Mouse (Mus musculus): ENCODE data around the gene Stard3nl. TPM values are rescaled to one million over a fixed set of nuclear protein-coding genes. Genes with fewer than 3 reads are reported as not detected.
"Not testable (repeated sequence)": the region's sequence is repeated elsewhere in the genome, so short reads cannot be mapped to it uniquely, and the experiment has no call there.

Stard3nl gene
- polyA plus RNA-seq, 1 experiment from 2014 or later, result 94.8 TPM

DNA sequence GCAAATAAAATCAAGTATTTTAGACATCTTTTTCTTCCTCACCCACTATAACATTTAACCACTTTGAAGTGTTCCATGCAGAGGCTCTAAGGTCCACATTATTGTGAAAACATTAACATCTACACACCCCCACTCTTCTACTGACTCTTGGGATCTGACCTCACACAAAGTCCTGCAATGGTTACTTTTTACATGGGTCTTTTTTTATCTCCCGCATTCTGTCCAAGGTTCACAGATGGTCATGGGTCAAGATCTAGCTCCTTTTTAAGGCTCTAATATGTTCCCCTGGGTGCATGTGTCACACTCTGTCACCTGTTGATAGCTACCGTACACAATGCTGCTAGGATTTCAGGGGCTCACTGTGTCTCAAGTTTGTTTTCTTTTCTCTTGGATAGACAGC, 28.7 kb downstream of the Stard3nl start:
- no peaks in the 10 kb centered on the region for H3K9me3 ChIP-seq (ENCODE audit: control insufficient read depth, low read length)
- H3K4me1 ChIP-seq (ENCODE audit: control insufficient read depth, insufficient read depth, low read length), result peaks cover 2% of the 10 kb centered on the region; the same call in 1 of the 2 replicates
- no peaks in the 10 kb centered on the region for H3K27me3 ChIP-seq (replicated peaks; ENCODE audit: control insufficient read depth, insufficient read depth, low read length)
- no peak for ATAC-seq
- H3K36me3 ChIP-seq (ENCODE audit: control insufficient read depth, insufficient read depth, low read length), result peaks cover 6% of the 10 kb centered on the region; the same call in 1 of the 2 replicates
- H3K27ac ChIP-seq (ENCODE audit: low read length), result no peak overlapping the region
- no peak overlapping the region for H3K9ac ChIP-seq (ENCODE audit: low read depth, low read length)
- no peak overlapping the region for H3K4me3 ChIP-seq (ENCODE audit: low read length)
- H3K4me2 ChIP-seq (ENCODE audit: low read depth, low read length), result no peak overlapping the region
- WGBS, result 82% methylated on average over 2 of the region's 2 CpGs

DNA sequence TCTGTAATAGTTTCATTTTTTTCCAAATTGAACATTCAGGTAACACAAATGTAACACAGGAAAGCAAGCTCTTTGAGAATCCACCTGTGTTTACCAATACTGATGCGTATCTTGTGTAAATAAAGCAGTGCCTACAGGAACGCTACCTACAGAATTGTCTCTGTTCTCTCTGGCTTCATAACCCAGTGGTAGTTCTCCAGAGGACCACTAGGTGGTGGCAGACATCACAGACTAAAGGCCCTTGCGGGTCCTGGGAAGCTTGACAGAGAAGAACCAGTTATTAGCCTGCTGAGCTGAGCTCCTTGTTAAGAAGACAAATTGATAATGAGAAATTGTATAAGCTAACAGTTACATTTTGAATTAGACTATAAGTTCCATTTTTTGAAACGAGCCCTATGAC, 30.0 kb downstream of the Stard3nl start:
- no peak overlapping the region for H3K4me2 ChIP-seq (ENCODE audit: low read depth, low read length)
- 0 out of 2 replicates have a peak, but pooled peaks cover 2% of the 10 kb centered on the region for H3K36me3 ChIP-seq (ENCODE audit: control insufficient read depth, insufficient read depth, low read length)
- peak; percentile 45 for ATAC-seq
- WGBS, result 28% methylated on average over 4 of the region's 4 CpGs
- no peak overlapping the region for H3K9ac ChIP-seq (ENCODE audit: low read depth, low read length)
- peaks cover 2% of the 10 kb centered on the region; the same call in 1 of the 2 replicates for H3K4me1 ChIP-seq (ENCODE audit: control insufficient read depth, insufficient read depth, low read length)
- no peak overlapping the region for H3K27ac ChIP-seq (ENCODE audit: low read length)
- no peaks in the 10 kb centered on the region for H3K27me3 ChIP-seq (replicated peaks; ENCODE audit: control insufficient read depth, insufficient read depth, low read length)
- H3K9me3 ChIP-seq (ENCODE audit: control insufficient read depth, low read length), result no peaks in the 10 kb centered on the region
- H3K4me3 ChIP-seq (ENCODE audit: low read length), result no peak overlapping the region

DNA sequence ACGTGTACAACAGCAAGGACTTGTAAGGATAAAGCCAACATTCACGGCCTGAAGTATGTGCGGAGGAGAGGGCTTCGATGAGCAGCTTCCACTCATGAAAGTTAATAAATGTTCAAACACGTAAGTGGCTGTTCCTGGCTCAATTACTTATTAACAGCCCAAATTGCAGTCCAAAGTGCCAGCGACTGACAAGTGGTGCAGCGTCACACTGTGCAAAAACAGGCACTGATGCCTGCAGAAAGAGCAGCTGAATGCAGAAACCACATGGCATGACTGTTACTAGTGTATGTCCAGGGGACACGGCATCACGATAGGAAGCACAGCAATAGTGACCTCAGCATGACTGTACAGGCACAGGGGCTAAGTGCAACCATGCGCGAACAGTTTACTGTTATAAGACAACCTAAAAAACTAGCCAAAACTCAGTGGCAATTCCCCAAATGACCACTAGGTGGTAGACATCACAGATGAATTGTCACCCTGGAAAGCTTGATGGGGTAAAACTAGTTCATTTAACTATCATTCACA, 31.3 kb downstream of the Stard3nl start:
- Histone ChIP-seq H3K4me1 (ENCODE audit: control insufficient read depth, insufficient read depth, low read length) (peaks cover 2% of the 10 kb centered on the region; the same call in 1 of the 2 replicates), H3K4me3 (ENCODE audit: low read length) (no peak overlapping the region), H3K36me3 (ENCODE audit: control insufficient read depth, insufficient read depth, low read length) (0 out of 2 replicates have a peak, but pooled peaks cover 2% of the 10 kb centered on the region), H3K9ac (ENCODE audit: low read depth, low read length) (no peak overlapping the region), H3K4me2 (ENCODE audit: low read depth, low read length) (no peak overlapping the region; the same call in 1 of the 2 replicates), H3K9me3 (ENCODE audit: control insufficient read depth, low read length) (no peaks in the 10 kb centered on the region), H3K27ac (ENCODE audit: low read length) (no peak overlapping the region), H3K27me3 (replicated peaks; ENCODE audit: control insufficient read depth, insufficient read depth, low read length) (no peaks in the 10 kb centered on the region)
- peak; percentile 88 for ATAC-seq
- 59% methylated on average over 11 of the region's 11 CpGs for WGBS

DNA sequence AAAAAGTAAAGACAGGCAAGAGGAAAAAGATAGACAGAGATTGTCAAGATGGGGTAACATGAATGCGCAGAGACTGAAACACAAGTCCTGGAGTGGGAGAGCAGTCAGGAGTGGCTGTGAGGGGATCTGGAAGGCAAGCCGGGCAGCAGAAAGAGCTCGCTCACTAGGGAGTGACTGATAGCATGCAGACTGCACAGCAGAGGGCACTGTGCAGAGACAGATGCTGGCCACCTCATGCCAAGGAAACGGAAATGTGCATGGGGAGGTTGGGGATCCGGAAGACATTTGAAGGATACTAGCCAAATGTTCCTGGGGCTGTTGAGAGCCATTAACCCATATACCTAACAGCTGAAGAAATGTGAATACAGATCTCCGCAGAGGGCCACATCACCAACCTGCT, 33.2 kb downstream of the Stard3nl start:
- Histone ChIP-seq H3K27me3 (replicated peaks; ENCODE audit: control insufficient read depth, insufficient read depth, low read length) (no peaks in the 10 kb centered on the region), H3K4me3 (ENCODE audit: low read length) (no peak overlapping the region), H3K9me3 (ENCODE audit: control insufficient read depth, low read length) (no peaks in the 10 kb centered on the region), H3K4me1 (ENCODE audit: control insufficient read depth, insufficient read depth, low read length) (peaks cover 2% of the 10 kb centered on the region; the same call in 1 of the 2 replicates), H3K27ac (ENCODE audit: low read length) (no peak overlapping the region), H3K4me2 (ENCODE audit: low read depth, low read length) (no peak overlapping the region), H3K36me3 (ENCODE audit: control insufficient read depth, insufficient read depth, low read length) (0 out of 2 replicates have a peak, but pooled peaks cover 2% of the 10 kb centered on the region), H3K9ac (ENCODE audit: low read depth, low read length) (no peak overlapping the region)
- no peak for ATAC-seq
- WGBS, result 67% methylated on average over 6 of the region's 6 CpGs

DNA sequence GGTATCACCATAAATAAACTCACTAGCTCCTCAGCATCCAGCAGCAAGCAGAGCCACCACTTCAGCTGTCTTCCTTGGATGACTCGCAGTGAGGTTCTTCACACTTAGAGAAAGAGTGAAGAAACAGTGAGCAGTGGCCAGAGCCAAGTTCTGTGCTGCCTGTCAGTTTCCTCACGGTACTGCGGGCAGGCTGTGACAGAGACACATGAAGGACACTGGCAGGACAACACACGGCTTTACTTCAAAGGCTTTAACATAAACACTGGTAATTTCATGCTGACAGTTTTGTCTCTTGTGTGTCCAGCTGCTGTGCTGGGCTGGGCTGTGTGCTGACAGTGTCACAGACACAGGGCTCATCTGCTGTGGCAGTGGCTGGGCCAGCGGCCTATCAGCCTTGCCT, 37.6 kb downstream of the Stard3nl start:
- Histone ChIP-seq H3K9me3 (ENCODE audit: control insufficient read depth, low read length) (no peaks in the 10 kb centered on the region), H3K27me3 (replicated peaks; ENCODE audit: control insufficient read depth, insufficient read depth, low read length) (no peaks in the 10 kb centered on the region), H3K4me3 (ENCODE audit: low read length) (no peak overlapping the region), H3K9ac (ENCODE audit: low read depth, low read length) (no peak overlapping the region), H3K4me1 (ENCODE audit: control insufficient read depth, insufficient read depth, low read length) (no peaks in the 10 kb centered on the region), H3K4me2 (ENCODE audit: low read depth, low read length) (no peak overlapping the region), H3K27ac (ENCODE audit: low read length) (no peak overlapping the region), H3K36me3 (ENCODE audit: control insufficient read depth, insufficient read depth, low read length) (no peaks in the 10 kb centered on the region)
- ATAC-seq, result no peak
- WGBS, result 70% methylated on average over 5 of the region's 5 CpGs

DNA sequence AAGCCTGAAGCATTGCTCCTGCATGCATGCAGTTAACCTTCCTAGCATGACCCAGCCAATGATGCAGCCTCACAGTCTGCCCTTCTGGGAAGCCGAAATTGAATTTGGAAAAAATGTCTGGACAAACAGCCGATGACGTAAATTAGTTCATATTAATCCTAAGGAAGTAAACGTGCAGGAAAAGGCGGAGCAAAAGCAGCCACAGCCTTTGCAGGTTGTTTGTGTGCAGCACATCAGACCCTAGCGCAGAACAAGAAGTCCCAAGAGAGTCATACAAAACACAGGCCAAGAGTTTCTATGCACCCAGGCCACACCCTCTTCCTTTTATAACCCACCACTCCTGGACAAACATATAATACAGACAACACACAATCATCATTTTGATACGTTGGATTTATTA, 38.3 kb downstream of the Stard3nl start:
- no peak for ATAC-seq
- H3K9ac ChIP-seq (ENCODE audit: low read depth, low read length), result no peak overlapping the region
- H3K27me3 ChIP-seq (replicated peaks; ENCODE audit: control insufficient read depth, insufficient read depth, low read length), result no peaks in the 10 kb centered on the region
- no peak overlapping the region for H3K4me3 ChIP-seq (ENCODE audit: low read length)
- H3K4me2 ChIP-seq (ENCODE audit: low read depth, low read length), result no peak overlapping the region
- H3K9me3 ChIP-seq (ENCODE audit: control insufficient read depth, low read length), result no peaks in the 10 kb centered on the region
- no peaks in the 10 kb centered on the region for H3K4me1 ChIP-seq (ENCODE audit: control insufficient read depth, insufficient read depth, low read length)
- no peaks in the 10 kb centered on the region for H3K36me3 ChIP-seq (ENCODE audit: control insufficient read depth, insufficient read depth, low read length)
- WGBS, result 82% methylated on average over 7 of the region's 7 CpGs
- no peak overlapping the region for H3K27ac ChIP-seq (ENCODE audit: low read length)

DNA sequence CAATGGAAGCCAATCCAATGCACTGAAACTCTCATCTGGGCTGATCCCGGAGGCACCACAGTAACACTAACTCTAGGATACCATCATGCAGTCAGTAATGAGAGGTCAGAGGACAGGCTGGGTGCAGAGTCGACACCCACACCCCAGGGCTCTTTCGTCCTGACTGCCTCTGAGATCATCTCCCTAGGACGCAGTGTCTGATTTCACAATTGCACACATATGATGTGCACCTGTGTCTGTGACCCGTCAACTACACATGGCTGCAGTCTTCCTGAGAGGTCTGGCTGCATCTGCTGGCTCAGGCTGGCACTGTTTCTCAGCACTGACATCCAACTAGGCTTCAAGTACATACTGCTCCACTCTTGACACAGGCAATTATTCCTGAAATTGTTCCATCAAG, 38.9 kb downstream of the Stard3nl start:
- H3K27ac ChIP-seq (ENCODE audit: low read length), result no peak overlapping the region
- no peak overlapping the region for H3K4me2 ChIP-seq (ENCODE audit: low read depth, low read length)
- H3K27me3 ChIP-seq (replicated peaks; ENCODE audit: control insufficient read depth, insufficient read depth, low read length), result no peaks in the 10 kb centered on the region
- ATAC-seq, result no peak
- WGBS, result 76% methylated on average over 5 of the region's 5 CpGs
- no peaks in the 10 kb centered on the region for H3K36me3 ChIP-seq (ENCODE audit: control insufficient read depth, insufficient read depth, low read length)
- H3K9me3 ChIP-seq (ENCODE audit: control insufficient read depth, low read length), result no peaks in the 10 kb centered on the region
- H3K9ac ChIP-seq (ENCODE audit: low read depth, low read length), result no peak overlapping the region
- H3K4me1 ChIP-seq (ENCODE audit: control insufficient read depth, insufficient read depth, low read length), result no peaks in the 10 kb centered on the region
- no peak overlapping the region for H3K4me3 ChIP-seq (ENCODE audit: low read length)

DNA sequence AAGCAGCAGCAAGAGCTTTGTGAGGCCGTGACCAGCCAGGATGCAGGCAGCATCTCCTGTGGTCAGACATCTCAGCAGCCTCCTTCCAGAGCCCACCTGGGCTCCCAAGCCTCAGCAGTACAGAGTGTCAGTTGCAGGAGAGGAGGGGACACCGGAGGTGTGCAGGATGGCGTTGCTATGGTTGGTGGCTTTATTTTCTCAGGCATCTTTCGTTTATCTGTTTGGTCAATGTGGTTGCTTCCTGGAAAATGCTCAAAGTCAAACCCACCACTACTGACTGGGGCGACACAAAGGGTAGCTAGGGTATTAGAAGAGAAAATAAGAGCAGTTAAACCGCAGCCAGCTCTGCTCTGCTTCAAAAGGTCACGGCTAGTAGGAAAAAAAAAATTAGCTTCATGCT, 39.5 kb downstream of the Stard3nl start:
- ATAC-seq, result no peak
- H3K4me1 ChIP-seq (ENCODE audit: control insufficient read depth, insufficient read depth, low read length), result no peaks in the 10 kb centered on the region
- no peak overlapping the region for H3K4me3 ChIP-seq (ENCODE audit: low read length)
- WGBS, result 79% methylated on average over 7 of the region's 7 CpGs
- no peak overlapping the region for H3K9ac ChIP-seq (ENCODE audit: low read depth, low read length)
- no peaks in the 10 kb centered on the region for H3K36me3 ChIP-seq (ENCODE audit: control insufficient read depth, insufficient read depth, low read length)
- no peak overlapping the region for H3K4me2 ChIP-seq (ENCODE audit: low read depth, low read length)
- H3K27ac ChIP-seq (ENCODE audit: low read length), result no peak overlapping the region
- no peaks in the 10 kb centered on the region for H3K27me3 ChIP-seq (replicated peaks; ENCODE audit: control insufficient read depth, insufficient read depth, low read length)
- H3K9me3 ChIP-seq (ENCODE audit: control insufficient read depth, low read length), result no peaks in the 10 kb centered on the region

DNA sequence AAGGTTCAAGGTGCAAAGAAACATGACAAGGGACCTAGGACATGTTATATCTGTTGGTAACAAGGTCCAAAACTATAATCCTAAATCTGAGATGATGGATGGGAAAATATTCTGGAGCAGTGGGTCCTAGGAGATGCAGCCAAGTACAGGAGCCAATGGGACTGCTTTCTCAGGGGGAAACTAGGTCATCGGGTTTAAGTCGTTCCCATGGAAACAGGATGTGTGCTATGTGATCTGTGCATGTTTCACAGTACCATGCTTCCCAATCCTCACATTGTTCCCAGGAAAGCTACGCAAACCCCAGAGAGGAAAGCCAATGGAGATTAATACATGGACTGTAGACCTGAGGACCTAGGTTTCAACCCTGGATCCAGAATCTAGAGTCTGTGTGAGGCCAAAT, 42.8 kb downstream of the Stard3nl start:
- no peak for ATAC-seq
- H3K27me3 ChIP-seq (replicated peaks; ENCODE audit: control insufficient read depth, insufficient read depth, low read length), result no peaks in the 10 kb centered on the region
- no peaks in the 10 kb centered on the region for H3K4me1 ChIP-seq (ENCODE audit: control insufficient read depth, insufficient read depth, low read length)
- no peak overlapping the region for H3K9ac ChIP-seq (ENCODE audit: low read depth, low read length)
- H3K4me2 ChIP-seq (ENCODE audit: low read depth, low read length), result no peak overlapping the region
- no peaks in the 10 kb centered on the region for H3K36me3 ChIP-seq (ENCODE audit: control insufficient read depth, insufficient read depth, low read length)
- no peaks in the 10 kb centered on the region for H3K9me3 ChIP-seq (ENCODE audit: control insufficient read depth, low read length)
- no peak overlapping the region for H3K4me3 ChIP-seq (ENCODE audit: low read length)
- H3K27ac ChIP-seq (ENCODE audit: low read length), result no peak overlapping the region
- 83% methylated on average over 3 of the region's 3 CpGs for WGBS

DNA sequence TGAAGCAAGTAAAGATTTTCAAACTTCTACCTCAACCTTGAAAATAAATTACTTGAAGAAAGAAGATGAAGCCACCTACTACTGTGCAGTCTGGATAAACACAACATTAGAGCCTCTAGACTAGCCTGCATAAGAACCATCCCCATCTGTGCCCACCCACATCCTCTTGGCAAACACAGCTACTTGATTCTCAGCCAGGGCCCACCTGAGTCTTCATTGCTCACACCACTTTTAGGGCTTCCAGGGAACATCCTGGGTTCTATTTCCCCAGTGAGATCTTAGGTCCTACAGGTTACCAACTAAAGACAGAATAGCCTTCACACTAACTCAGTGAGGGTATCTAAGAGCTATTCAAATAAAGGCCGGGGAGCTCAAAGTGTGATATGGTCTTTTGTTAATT, 55.2 kb downstream of the Stard3nl start:
- H3K4me2 ChIP-seq (ENCODE audit: low read depth, low read length); H3K9me3 ChIP-seq (ENCODE audit: control insufficient read depth, low read length); H3K4me3 ChIP-seq (ENCODE audit: low read length); H3K27ac ChIP-seq (ENCODE audit: low read length); ATAC-seq; H3K36me3 ChIP-seq (ENCODE audit: control insufficient read depth, insufficient read depth, low read length); H3K27me3 ChIP-seq (replicated peaks; ENCODE audit: control insufficient read depth, insufficient read depth, low read length); H3K4me1 ChIP-seq (ENCODE audit: control insufficient read depth, insufficient read depth, low read length); H3K9ac ChIP-seq (ENCODE audit: low read depth, low read length): not testable (repeated sequence)
- WGBS, result 70% methylated on average over 1 of the region's 1 CpGs

Measured in intestine, embryonic 16.5 days (tissue).